Mouse (Mus musculus) R1 (cell line): ENCODE measurements around the gene Plppr3.

Experiments
- DNase-seq: peaks from one replicate; pipeline ENCODE4 v3.0.0-alpha.2; 2018; ENCODE audit warnings: low read depth, low spot score

Plppr3 gene

GRCm38 (mm10) chr10:79821731-79822130, 52.7 kb downstream of the Plppr3 start:
- DNase-seq = no peak

GRCm38 (mm10) chr10:79820782-79821181, 53.7 kb downstream of the Plppr3 start, which contains the start of gene Misp:
Misp (plus strand) TSS chr10:79820989.
- DNase-seq = peak; percentile 45

GRCm38 (mm10) chr10:79820277-79820676, 54.2 kb downstream of the Plppr3 start:
- no peak for DNase-seq

DNA sequence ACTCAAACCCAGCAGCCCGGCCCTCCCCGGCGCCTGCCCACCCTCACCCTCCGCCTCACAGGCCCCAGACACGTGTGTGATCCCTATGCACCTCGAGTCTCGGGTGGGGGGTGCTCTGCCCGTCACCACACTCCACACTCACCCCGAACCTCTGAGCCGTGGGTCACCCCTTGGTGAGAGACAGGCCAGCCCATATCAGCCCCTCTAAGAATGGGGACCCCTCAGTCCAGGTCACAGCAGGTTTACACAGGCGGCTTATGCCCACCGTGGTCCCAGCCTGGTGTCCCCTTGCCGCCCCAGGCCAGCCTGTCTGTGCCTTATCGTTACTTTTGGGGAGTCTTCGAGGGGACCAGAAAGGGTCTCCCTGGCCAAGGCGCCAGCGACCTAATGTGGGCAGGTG, 54.8 kb downstream of the Plppr3 start:
- DNase-seq = no peak

DNA sequence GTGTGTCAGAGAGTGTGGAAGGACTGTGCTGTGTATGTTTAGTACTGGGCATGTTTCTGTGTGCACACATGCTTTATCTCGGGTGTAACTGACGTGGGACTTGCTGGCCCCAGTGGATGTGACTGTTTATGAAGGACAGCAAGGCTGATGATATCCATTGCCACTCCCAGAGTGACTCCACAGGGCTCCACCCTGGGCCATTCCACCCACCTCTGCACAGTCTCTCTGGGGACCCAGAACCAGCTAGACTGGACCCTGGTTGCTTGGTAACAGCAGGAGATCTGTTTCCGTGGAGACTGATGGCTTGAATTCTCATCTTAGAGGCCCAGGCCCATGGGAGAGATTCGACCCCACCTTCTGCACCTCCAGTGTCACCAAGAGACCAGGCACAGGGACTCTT, 56.2 kb downstream of the Plppr3 start:
- DNase-seq = no peak

- no peak for DNase-seq
These were observed 57.3 kb downstream of the Plppr3 start for GRCm38 (mm10) chr10:79817111-79817510.

DNA sequence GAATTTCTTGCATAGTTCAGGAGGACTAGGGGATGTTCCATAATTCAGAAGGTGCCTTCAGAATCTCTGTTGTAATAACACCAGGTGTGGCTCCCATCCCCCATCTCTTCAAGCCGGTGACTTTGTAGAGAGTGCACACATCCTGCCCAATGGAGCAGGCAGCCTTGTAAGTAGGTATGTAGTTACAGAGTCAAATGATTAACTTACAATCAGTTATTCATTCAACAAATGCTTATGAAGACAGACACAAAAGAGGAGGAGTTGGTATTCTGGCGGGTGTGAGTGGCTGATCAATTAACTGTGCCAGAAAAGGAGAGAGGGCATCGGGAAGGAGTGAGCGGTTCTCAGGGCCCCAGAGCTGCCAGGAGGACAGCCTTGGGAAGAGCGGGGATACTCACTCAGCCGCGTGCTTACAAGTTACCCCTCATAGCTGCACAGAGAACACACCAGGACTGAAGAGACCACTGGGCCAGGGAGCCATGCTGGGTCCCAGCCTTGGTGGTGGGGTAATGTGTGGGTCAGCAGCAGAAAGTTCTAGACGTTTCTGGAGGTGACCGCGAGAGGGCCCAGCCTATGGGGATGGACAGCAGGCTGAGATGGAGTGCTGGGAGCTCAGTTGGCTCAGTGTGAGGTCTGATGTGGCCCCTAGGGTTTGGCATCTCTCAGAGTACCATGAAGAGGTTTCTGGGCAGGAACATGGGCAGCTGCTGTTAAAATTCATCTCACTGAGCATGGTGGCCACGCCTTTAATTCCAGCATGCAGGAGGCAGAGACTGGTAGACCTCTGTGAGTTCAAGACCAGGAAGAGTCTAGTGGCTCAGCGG, 58.6 kb downstream of the Plppr3 start:
- no peak for DNase-seq

GRCm38 (mm10) chr10:79814271-79814842, 60.1 kb downstream of the Plppr3 start:
- DNase-seq = no peak

DNA sequence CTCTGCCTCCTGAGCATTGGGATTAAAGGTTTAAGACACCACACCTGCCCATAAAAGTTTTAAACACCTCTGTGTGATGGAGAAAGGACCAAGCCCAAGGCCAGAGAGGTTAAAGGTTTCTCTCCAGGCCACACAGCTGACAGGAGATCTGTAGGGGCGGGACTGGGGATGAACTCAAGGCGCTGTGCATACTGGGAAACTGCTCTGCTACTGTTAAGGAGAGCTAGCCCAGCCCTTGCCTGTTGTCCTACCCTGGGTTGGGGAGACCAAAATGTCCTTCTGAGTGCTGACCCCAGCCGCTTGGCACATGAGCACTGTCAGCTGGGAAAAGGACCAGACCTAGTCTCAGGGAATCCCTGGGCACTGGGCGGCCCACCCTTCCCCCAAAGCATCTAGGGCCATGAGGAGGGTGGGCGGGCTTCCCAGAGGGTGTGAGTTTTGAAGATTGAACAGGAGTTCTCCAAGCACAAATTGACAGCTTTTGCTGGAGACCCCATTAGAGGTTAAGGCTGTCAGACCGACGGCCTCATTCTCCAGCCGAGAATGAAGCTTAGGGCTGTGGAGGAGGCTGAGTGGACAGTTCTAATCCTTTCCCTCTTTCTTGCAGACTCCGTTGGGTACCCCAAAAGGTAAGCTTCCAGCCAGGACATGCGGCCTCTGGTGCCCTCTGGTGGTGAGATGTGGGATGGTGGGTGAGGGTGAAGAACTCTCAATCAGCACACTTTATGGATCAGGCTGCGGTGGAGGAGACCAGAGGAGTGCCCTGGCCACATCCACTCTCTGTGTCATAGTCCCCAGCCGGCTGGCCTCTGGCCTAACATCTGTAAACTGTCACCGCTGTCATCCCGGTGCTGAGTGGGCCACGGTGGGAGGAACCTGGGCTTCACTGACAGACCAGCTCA, 62.4 kb downstream of the Plppr3 start:
- DNase-seq = peak; percentile 78
